Mouse (Mus musculus): Measurements from ENCODE around the gene 1700088E04Rik. TPM values are rescaled to one million over a fixed set of nuclear protein-coding genes. Genes with fewer than 3 reads are reported as not detected.

The 1700088E04Rik gene
- 1.5 TPM for polyA plus RNA-seq (2014; fragmentation: Illumina TruSeq; extraction: RNeasy Lipid Tissue Mini Kit (QIAGEN cat#74804); ENCODE audit: low read depth, low replicate concordance)

DNA sequence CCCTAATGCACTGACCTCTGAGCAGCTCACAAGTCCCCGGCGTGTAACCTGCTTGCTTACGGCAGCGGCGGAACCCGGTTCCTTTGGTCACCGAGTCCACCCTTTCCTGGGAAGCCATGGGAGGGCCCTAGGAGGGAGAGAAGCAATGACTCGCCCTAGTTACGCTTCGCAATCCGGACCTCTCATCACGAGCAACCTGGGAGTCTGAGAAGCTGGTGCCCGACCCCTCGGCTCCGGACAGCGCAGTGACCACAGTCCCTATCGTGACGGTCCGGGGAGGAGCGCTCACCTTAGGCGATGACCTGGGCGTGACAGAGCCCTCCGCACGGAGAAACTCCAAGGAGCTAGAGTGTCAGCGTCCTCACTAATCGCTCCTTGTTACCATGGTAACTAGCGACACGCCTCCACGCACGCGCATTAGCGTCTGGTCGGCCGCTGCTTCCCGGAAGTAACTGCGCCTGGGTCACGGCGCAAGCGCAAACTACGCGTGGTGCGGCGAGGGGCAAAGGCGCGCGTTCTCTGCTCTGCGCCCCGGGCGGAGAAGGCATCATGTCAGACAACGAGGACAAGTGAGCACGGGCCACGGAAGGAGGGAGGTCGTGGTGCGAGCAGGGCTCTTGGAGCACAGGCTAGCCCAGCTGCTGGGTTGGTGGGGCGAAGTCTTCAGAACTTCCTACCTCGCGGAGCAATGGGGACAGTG, at the start of gene 1700088E04Rik, which contains the start of gene Polr2f:
Gene 1700088E04Rik, minus strand, starts transcription at position 388 of the 700 bp plus-strand sequence.
Gene Polr2f, plus strand, starts transcription at position 144 of the 700 bp plus-strand sequence.

DNA sequence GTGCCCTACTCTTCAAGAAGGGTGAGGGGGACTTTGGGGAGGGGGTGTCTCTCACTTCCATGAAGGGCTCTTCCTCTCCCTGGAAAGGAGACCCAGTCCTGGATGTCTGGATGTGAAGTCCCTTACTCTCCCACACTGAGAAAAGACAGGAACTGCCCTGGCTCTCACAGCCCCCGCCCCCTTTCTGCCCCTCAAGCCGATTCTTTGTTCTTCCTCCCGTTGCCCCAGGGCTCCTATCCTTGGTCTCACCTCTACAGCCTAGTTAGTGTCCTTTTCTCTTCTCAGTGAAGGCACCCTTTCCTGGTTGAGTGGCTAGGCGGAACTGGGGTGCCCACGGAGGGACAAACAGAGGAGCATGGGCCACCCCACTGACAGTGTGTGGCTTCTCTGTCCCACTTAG, 24.1 kb upstream of the 1700088E04Rik start, which contains the start of gene Sox10:
Gene Sox10, minus strand, starts transcription at position 101 of the 400 bp plus-strand sequence.

DNA sequence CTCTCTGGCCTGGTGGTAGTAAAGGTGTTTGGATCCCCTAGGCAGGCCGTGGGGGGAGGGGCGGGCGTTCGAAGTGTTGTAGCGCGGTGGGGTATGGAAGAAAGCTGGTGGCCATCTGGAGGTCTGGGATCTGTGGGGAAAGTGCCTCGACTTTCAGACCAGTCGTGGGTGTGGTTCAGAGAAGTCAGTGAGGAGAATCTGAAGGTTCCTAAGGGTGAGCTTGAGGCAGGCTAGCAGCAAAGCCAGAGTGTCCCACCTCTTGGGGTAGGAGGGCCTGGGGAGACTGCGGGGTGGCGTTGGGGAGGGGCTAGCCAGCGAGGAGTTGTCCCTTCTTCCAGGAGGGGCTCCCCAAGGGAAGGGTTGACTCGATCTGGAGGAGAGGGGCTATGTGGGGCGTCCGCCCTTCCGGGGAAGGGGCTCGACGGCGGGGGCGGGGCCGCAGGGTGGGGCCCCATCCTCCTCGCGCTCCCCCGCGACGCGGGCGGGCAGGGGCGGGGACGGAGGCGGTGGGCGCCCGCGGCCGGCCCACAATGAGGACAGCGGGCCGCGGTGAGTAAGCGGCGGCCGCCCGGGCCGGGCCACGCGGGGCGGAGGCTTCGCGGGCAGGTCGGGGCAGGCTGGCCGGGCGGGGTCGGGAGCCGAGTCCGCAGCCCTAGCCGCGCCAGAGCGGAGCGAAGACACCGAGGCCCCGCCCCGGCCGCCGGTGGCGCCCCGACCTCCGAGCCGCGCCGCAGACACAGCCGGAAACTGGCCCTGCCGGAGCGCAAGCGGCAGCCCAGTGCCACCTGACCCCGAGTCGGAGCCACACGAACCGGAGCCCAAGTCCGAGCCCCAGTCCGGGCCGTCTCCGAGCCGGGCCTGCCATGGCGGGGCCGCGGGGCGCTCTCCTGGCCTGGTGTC, 32.4 kb downstream of the 1700088E04Rik start, which contains the start of gene Micall1:
Gene Micall1, plus strand, starts transcription at position 478 of the 900 bp plus-strand sequence.

Other genes starting within 250 kb of the 1700088E04Rik start
- gene Gm49510, start 241.6 kb downstream of the 1700088E04Rik start, polyA plus RNA-seq (2014; fragmentation: Illumina TruSeq; extraction: RNeasy Lipid Tissue Mini Kit (QIAGEN cat#74804); ENCODE audit: low read depth, low replicate concordance) = not detected
- 1.7 TPM for gene Sh3bp1, start 241.5 kb downstream of the 1700088E04Rik start, polyA plus RNA-seq (2014; fragmentation: Illumina TruSeq; extraction: RNeasy Lipid Tissue Mini Kit (QIAGEN cat#74804); ENCODE audit: low read depth, low replicate concordance)
- 0.76 TPM for gene Pdxp, start 227.3 kb downstream of the 1700088E04Rik start, polyA plus RNA-seq (2014; fragmentation: Illumina TruSeq; extraction: RNeasy Lipid Tissue Mini Kit (QIAGEN cat#74804); ENCODE audit: low read depth, low replicate concordance)
- gene Lgals1, start 214.5 kb downstream of the 1700088E04Rik start, polyA plus RNA-seq (2014; fragmentation: Illumina TruSeq; extraction: RNeasy Lipid Tissue Mini Kit (QIAGEN cat#74804); ENCODE audit: low read depth, low replicate concordance) = 6.5 TPM
- 6.2 TPM for gene Nol12, start 206.3 kb downstream of the 1700088E04Rik start, polyA plus RNA-seq (2014; fragmentation: Illumina TruSeq; extraction: RNeasy Lipid Tissue Mini Kit (QIAGEN cat#74804); ENCODE audit: low read depth, low replicate concordance)
- 4.3 TPM for gene Triobp, start 193.5 kb downstream of the 1700088E04Rik start, polyA plus RNA-seq (2014; fragmentation: Illumina TruSeq; extraction: RNeasy Lipid Tissue Mini Kit (QIAGEN cat#74804); ENCODE audit: low read depth, low replicate concordance)
- gene H1f0, start 112.8 kb downstream of the 1700088E04Rik start, polyA plus RNA-seq (2014; fragmentation: Illumina TruSeq; extraction: RNeasy Lipid Tissue Mini Kit (QIAGEN cat#74804); ENCODE audit: low read depth, low replicate concordance) = 127 TPM
- not detected for gene Galr3, start 99.4 kb downstream of the 1700088E04Rik start, polyA plus RNA-seq (2014; fragmentation: Illumina TruSeq; extraction: RNeasy Lipid Tissue Mini Kit (QIAGEN cat#74804); ENCODE audit: low read depth, low replicate concordance)
- 1.3 TPM for gene Ankrd54, start 78.4 kb downstream of the 1700088E04Rik start, polyA plus RNA-seq (2014; fragmentation: Illumina TruSeq; extraction: RNeasy Lipid Tissue Mini Kit (QIAGEN cat#74804); ENCODE audit: low read depth, low replicate concordance)
- 85.8 TPM for gene Eif3l, start 66.1 kb downstream of the 1700088E04Rik start, polyA plus RNA-seq (2014; fragmentation: Illumina TruSeq; extraction: RNeasy Lipid Tissue Mini Kit (QIAGEN cat#74804); ENCODE audit: low read depth, low replicate concordance)
- gene Micall1, start 32.4 kb downstream of the 1700088E04Rik start, polyA plus RNA-seq (2014; fragmentation: Illumina TruSeq; extraction: RNeasy Lipid Tissue Mini Kit (QIAGEN cat#74804); ENCODE audit: low read depth, low replicate concordance) = 34.1 TPM
- gene Polr2f, start 244 bp downstream of the 1700088E04Rik start, polyA plus RNA-seq (2014; fragmentation: Illumina TruSeq; extraction: RNeasy Lipid Tissue Mini Kit (QIAGEN cat#74804); ENCODE audit: low read depth, low replicate concordance) = not detected
- gene Sox10, start 24.0 kb upstream of the 1700088E04Rik start, polyA plus RNA-seq (2014; fragmentation: Illumina TruSeq; extraction: RNeasy Lipid Tissue Mini Kit (QIAGEN cat#74804); ENCODE audit: low read depth, low replicate concordance) = not detected
- 5.9 TPM for gene Pick1, start 87.9 kb upstream of the 1700088E04Rik start, polyA plus RNA-seq (2014; fragmentation: Illumina TruSeq; extraction: RNeasy Lipid Tissue Mini Kit (QIAGEN cat#74804); ENCODE audit: low read depth, low replicate concordance)
- 0.41 TPM for gene Gm49486, start 88.1 kb upstream of the 1700088E04Rik start, polyA plus RNA-seq (2014; fragmentation: Illumina TruSeq; extraction: RNeasy Lipid Tissue Mini Kit (QIAGEN cat#74804); ENCODE audit: low read depth, low replicate concordance)
- not detected for gene Slc16a8, start 113.5 kb upstream of the 1700088E04Rik start, polyA plus RNA-seq (2014; fragmentation: Illumina TruSeq; extraction: RNeasy Lipid Tissue Mini Kit (QIAGEN cat#74804); ENCODE audit: low read depth, low replicate concordance)
- not detected for gene Baiap2l2, start 144.3 kb upstream of the 1700088E04Rik start, polyA plus RNA-seq (2014; fragmentation: Illumina TruSeq; extraction: RNeasy Lipid Tissue Mini Kit (QIAGEN cat#74804); ENCODE audit: low read depth, low replicate concordance)
- gene Pla2g6, start 187.1 kb upstream of the 1700088E04Rik start, polyA plus RNA-seq (2014; fragmentation: Illumina TruSeq; extraction: RNeasy Lipid Tissue Mini Kit (QIAGEN cat#74804); ENCODE audit: low read depth, low replicate concordance) = 0.41 TPM
- gene Maff, start 205.4 kb upstream of the 1700088E04Rik start, polyA plus RNA-seq (2014; fragmentation: Illumina TruSeq; extraction: RNeasy Lipid Tissue Mini Kit (QIAGEN cat#74804); ENCODE audit: low read depth, low replicate concordance) = 1.6 TPM

All from adrenal gland, adult 10 weeks (tissue).